Mouse (Mus musculus) c-Kit-positive CD71-positive TER-119-positive erythroid progenitor cells, embryonic 14.5 days (primary cell): Measurements from ENCODE around the gene Sytl3.
A peak's percentile ranks its signal among the peaks of the same experiment; 100 is the strongest.

Experiments used
- DNase-seq: peaks from one replicate; pipeline ENCODE4 v3.0.0-alpha.2; 2013; ENCODE audit warnings: low spot score

The Sytl3 gene

GRCm38 (mm10) chr17:6755176-6755575, 96.3 kb downstream of the Sytl3 start:
- no peak for DNase-seq

DNA sequence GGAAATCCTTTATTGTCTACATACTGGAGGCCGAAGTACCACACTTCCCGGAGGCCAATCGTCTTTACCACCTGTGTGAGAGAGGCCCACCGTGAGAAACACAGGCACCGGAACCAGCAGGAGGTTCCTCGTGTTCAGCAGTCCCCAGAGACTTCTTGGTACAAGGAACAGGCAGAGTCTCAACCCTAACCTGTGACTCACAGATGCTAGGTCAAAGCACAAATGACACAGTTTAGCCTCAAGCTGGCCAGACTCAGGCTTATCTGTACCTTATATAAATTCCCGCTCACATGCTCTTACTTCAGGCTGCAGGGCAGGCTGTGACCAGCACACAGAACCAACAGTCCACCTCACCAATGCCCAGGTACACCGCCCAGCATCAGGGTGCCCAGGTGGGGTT, 97.0 kb downstream of the Sytl3 start:
- DNase-seq, result no peak

DNA sequence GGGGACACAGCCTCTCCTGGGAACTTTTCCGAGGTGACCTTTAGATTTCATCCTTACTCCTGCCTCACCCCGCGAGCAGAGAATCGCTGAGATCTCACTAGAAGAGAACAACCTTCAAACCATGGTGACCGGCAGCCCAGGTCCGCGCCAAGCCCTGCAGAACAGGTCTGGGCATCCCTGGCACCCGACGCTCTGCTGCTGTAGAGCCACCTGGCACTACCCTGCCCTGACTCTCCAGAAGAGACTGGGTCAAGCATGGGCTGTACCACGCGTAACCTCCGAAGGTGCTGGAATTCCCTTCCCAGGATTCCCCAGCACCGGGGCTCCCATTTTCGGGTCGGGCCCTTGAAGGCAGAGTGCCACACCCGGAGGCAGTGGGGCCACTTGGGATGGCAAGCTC, 99.0 kb downstream of the Sytl3 start:
- DNase-seq, result no peak

DNA sequence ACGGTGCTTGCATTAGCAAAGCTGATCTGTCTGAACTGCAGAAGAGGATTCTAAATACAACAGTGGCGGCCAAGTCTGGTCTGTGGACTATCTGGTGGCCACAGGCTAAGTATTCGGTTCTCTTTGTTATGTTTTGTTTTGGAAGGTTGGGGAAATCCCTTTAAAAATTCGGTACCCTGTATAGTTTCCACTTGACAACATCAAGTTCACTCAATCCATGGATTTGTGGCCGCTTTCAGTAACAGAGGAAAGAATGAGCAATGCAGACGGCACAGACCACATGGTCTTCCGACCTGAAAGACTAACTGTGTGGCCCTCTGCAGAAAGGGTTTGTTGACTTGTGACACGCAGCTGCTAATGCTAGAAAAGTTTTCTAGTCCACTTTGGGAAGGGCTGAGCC, 100.0 kb downstream of the Sytl3 start:
- no peak for DNase-seq

GRCm38 (mm10) chr17:6759717-6760292, 100.9 kb downstream of the Sytl3 start:
- no peak for DNase-seq

DNA sequence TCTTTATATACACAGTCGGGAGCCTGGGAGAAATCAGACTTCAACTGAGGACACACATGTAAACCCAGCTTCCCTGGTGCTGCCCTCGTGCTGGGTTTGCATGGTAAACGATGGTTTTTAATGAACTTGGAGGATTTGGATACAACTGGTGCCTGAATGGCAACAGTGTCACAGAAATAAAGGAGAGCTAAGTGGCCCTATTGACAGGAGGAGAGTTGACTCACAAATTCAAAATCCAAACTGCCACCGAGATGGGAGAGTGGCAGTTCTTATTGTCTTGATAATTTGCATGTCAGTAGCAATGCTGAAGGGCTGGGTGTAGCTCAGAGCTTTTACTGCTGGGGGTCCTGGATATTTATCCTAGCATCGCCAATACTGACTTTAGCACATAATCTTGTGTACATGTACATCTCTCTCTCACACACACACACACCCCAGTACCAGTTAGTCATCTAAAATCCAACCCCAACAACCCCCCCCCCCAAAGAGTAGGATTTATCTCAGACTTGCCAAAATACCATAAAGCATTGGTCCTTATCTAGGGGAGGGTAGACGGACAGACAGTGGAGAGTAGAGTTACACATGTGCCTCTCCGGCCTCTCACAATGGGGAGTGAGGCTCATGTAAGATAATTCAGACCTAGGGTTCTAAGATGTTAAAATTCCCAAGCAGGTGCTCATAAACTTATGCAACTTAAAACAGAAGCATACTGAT, 104.8 kb downstream of the Sytl3 start:
- no peak for DNase-seq

DNA sequence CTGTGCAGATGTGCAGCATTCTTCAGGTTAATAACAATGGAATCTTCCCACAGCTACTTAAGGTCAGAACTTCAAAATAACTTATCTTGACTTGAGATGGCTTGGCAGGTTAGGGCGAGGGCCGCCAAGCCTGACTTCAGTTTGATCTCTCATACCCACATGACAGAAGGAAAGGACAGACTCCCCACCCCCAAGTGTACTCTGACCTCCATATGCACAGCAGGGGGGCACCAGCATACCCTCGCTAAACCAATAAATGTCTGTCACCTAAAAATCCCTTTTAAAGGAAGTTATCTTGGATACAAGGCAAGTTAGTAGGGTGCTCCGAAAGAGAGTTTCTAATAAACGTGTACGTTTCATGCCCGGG, 105.3 kb downstream of the Sytl3 start:
- no peak for DNase-seq

GRCm38 (mm10) chr17:6764730-6765129, 105.8 kb downstream of the Sytl3 start:
- no peak for DNase-seq

GRCm38 (mm10) chr17:6765886-6766285, 107.0 kb downstream of the Sytl3 start:
- DNase-seq, result no peak

GRCm38 (mm10) chr17:6766823-6767222, 107.9 kb downstream of the Sytl3 start:
- no peak for DNase-seq

GRCm38 (mm10) chr17:6767771-6768170, 108.9 kb downstream of the Sytl3 start:
- DNase-seq, result no peak

DNA sequence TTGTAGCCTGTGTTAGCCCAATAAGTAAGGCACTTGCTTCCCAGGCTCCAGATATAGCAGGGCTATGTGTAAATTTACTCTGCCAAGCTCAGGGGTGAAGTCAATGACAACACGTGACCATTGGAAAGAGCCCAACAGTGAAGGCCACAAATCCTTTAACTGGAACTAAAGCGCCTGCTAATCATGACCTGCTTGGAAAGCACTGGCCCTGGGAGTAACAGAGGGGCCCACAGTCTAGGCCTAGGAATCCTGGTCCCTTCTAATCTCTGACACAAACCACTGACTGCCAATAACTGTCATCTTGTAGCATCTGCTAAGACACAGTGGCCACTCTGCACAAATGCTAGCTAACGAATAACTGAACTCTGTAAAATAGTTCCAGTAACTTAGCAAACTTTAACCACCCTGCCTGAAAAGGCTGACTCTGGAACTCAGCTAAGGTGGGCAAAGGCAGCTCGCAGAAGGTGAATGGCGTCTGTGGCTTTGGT, 109.5 kb downstream of the Sytl3 start:
- no peak for DNase-seq

DNA sequence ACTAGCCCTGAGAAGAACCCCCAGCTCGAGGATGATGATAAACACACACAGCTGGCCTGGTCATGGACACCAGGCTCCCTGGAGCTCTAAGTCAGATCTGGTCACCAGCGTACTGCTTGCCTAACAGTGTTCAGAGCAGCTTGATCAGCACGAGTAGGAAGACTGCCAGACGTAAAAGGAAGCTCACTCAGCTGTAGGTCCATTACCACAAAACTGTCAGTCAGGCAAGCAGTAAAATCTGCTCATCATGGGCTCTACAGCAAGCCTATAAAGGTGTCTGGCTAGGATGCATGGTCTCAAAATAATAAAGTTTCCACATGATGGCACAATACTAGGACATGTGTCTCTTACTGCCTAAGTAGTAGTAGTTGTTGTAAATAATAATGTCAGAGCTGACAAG, 110.7 kb downstream of the Sytl3 start:
- DNase-seq, result no peak

- DNase-seq, result no peak
These were observed 113.0 kb downstream of the Sytl3 start for GRCm38 (mm10) chr17:6771661-6772489.

DNA sequence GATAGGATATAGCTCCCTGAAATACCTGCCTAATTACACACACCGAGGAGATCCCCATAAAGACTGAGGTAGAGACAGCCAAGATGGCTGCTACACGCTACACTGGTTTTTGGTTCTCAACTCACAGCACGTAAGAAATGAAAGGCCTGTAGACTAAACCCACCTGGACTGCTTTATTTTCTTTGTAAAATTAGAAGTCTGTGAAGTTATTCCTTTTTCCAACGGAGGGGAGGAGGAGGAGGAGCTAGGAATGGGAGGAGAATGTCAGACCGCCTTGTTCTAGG, 113.5 kb downstream of the Sytl3 start:
- no peak for DNase-seq

GRCm38 (mm10) chr17:6773249-6773966, 114.5 kb downstream of the Sytl3 start:
- DNase-seq, result peak; percentile 61

- no peak for DNase-seq
These were observed 116.3 kb downstream of the Sytl3 start for GRCm38 (mm10) chr17:6775221-6775620.

DNA sequence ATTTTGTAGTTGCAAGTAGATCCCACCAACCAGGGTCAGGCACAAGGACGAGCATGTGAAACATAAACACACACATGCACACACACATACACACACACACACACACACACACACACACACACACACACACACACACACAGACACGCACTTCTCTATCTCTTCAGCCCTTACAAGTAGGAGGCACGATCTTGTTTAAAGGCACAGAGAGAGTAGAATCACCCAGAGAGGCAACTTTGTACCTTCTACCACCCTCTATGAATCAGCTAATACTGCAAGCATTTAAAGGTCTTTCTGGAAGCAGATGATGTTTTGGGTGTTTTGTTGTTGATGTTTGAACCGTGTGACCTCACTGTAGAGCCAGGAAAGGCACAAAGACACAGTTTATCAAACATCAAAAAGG, 116.8 kb downstream of the Sytl3 start:
- DNase-seq, result no peak

- no peak for DNase-seq
These were observed 117.2 kb downstream of the Sytl3 start for GRCm38 (mm10) chr17:6776123-6776522.

GRCm38 (mm10) chr17:6776576-6776975, 117.7 kb downstream of the Sytl3 start:
- no peak for DNase-seq

GRCm38 (mm10) chr17:6777061-6777460, 118.2 kb downstream of the Sytl3 start:
- no peak for DNase-seq

- no peak for DNase-seq
These were observed 118.9 kb downstream of the Sytl3 start for GRCm38 (mm10) chr17:6777629-6778331.
